Comparison of ENCODE assay signal across 8 mouse cellular contexts in the genomic region with DNA sequence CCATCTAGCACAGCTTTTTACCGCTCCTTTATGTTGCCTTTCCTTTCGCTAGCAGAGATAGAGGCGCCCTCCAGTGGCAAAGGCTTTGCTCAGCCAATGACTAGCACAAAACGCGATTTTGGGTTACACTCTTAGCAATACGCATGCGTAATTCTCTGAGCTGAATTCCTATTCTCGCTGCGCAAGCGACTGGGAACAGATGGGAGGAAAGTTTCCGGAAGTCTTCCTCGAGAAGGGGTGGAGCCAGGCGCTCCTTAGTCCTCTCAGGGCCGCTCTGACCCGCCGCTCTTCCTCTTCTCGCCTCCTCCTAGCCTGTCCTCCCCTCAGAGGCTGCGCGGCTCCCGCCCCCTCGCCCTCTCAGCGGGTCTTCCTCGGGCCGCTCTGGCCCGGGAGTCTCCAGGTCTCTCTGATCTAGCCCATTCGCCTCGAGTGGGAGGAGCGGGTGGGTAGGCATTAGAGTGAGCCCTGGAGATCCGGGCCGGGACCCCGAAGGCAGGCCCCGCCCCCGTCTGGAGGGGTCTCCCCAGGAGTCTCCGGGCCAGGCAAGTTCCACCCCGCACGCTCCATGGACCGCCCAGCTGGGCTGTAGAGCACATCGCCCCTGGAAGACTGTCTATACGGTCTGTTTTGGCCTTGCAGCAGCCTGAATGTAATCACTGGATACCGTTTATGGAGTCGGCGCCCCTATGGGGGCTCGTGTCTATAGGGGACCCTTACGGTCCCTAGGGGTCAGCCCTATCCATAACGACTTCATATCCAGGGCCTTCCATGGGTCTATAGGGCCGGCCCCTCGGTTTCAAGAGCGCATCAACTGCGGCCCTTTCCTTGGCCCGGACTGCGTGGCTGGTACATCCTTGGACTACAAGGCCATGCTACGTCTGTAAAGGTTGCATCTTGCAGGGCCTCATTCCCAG. TPM values are rescaled to one million over a fixed set of nuclear protein-coding genes. Genes with fewer than 3 reads are reported as not detected.
A peak's percentile ranks its signal among the peaks of the same experiment; 100 is the strongest.
DNase-seq lines count a peak whose midpoint lies in the region; ATAC-seq and TF ChIP-seq lines count a peak whose summit lies in the region.

A gene (plus strand): TSS at position 633 of the 914 bp plus-strand sequence.

- WGBS in forebrain, embryonic 13.5 days: 1% methylated on average over 52 of the region's 52 CpGs
- 2% methylated on average over 52 of the region's 52 CpGs for WGBS in large intestine, adult 2 months
- WGBS in liver, postnatal 0 days (ENCODE audit: insufficient replicate concordance): 3% methylated on average over 52 of the region's 52 CpGs
- under 1% methylated on average over 52 of the region's 52 CpGs for WGBS in neural tube, embryonic 14.5 days

- intact Hi-C loops in heart, postnatal 10 days (cut with DNase I): loop anchor here (2.0 to 5.0 kb wide), 4 partner anchors 34 to 239 kb away; no protein-coding TSS in a partner anchor

- no peak for TF ChIP-seq POLR2A in ES-Bruce4 (IDR thresholded peaks at IDR 0.05; ENCODE audit: insufficient read depth, low read length)

- peak within 1 kb of the TSS; percentile 55 for H3K27ac ChIP-seq in ES-Bruce4 (ENCODE audit: insufficient read depth, low read length)
- H3K27ac ChIP-seq in forebrain, embryonic 13.5 days: peak within 1 kb of the TSS; percentile 85
- H3K27ac ChIP-seq in liver, postnatal 0 days (ENCODE audit: low read depth): peak within 1 kb of the TSS; percentile 31; the same call in 1 of the 2 replicates
- peak within 1 kb of the TSS; percentile 61 for H3K27ac ChIP-seq in neural tube, embryonic 14.5 days (ENCODE audit: low read depth, low read length)

- peak within 1 kb of the TSS; percentile 82 for H3K4me3 ChIP-seq in ES-Bruce4 (ENCODE audit: low read depth, low read length)
- peak within 1 kb of the TSS; percentile 67 for H3K4me3 ChIP-seq in forebrain, embryonic 13.5 days
- peak within 1 kb of the TSS; percentile 52 for H3K4me3 ChIP-seq in liver, postnatal 0 days (ENCODE audit: low read depth, low read length)
- peak within 1 kb of the TSS; percentile 59 for H3K4me3 ChIP-seq in neural tube, embryonic 14.5 days (ENCODE audit: low read depth, low read length)

- TF ChIP-seq CTCF in ES-Bruce4 (IDR thresholded peaks at IDR 0.05; ENCODE audit: low read depth, low read length): peak; percentile 78
- TF ChIP-seq CTCF in liver, postnatal 0 days (IDR thresholded peaks at IDR 0.05; ENCODE audit: low read depth): peak; percentile 92

- H3K9ac ChIP-seq in ES-Bruce4 (ENCODE audit: low read depth, poor library complexity, severe bottlenecking): peak within 1 kb of the TSS; percentile 97
- H3K9ac ChIP-seq in forebrain, embryonic 13.5 days: peak within 1 kb of the TSS; percentile 83
- peak within 1 kb of the TSS; percentile 58 for H3K9ac ChIP-seq in liver, postnatal 0 days (replicated peaks)
- peak within 1 kb of the TSS; percentile 80 for H3K9ac ChIP-seq in neural tube, embryonic 14.5 days (replicated peaks; ENCODE audit: low read depth, low read length)

- ATAC-seq in cerebellum, adult (ENCODE audit: insufficient number of reproducible peaks, low FRiP score, low TSS enrichment): peak; percentile 94
- ATAC-seq in forebrain, embryonic 13.5 days: peak; percentile 98
- peak; percentile 89 for ATAC-seq in liver, postnatal 0 days
- ATAC-seq in neural tube, embryonic 14.5 days (ENCODE audit: low read depth): peak; percentile 97

- no peaks in the 10 kb centered on the region for H3K36me3 ChIP-seq in ES-Bruce4 (ENCODE audit: control insufficient read depth, insufficient read depth, low read length, poor library complexity, severe bottlenecking)
- no peaks in the 10 kb centered on the region; the same call in 1 of the 2 replicates for H3K36me3 ChIP-seq in forebrain, embryonic 13.5 days (ENCODE audit: poor library complexity, severe bottlenecking)
- H3K36me3 ChIP-seq in liver, postnatal 0 days (replicated peaks; ENCODE audit: insufficient read depth, low read length): no peaks in the 10 kb centered on the region
- peaks cover 2% of the 10 kb centered on the region; the same call in 1 of the 2 replicates for H3K36me3 ChIP-seq in neural tube, embryonic 14.5 days (ENCODE audit: control insufficient read depth, insufficient read depth, low read length)

- H3K4me2 ChIP-seq in forebrain, embryonic 13.5 days: peak within 1 kb of the TSS; percentile 94
- H3K4me2 ChIP-seq in liver, postnatal 0 days (ENCODE audit: low read depth, low read length): peak within 1 kb of the TSS; percentile 84
- H3K4me2 ChIP-seq in neural tube, embryonic 14.5 days (ENCODE audit: low read depth, low read length): peak within 1 kb of the TSS; percentile 99

- H3K27me3 ChIP-seq in ES-Bruce4 (ENCODE audit: control insufficient read depth, insufficient read depth, low read length, poor library complexity, severe bottlenecking): no peaks in the 10 kb centered on the region
- peaks cover 44% of the 10 kb centered on the region for H3K27me3 ChIP-seq in forebrain, embryonic 13.5 days
- H3K27me3 ChIP-seq in liver, postnatal 0 days (ENCODE audit: insufficient read depth, low read length): peaks cover 48% of the 10 kb centered on the region
- peaks cover 27% of the 10 kb centered on the region for H3K27me3 ChIP-seq in neural tube, embryonic 14.5 days (ENCODE audit: control insufficient read depth, insufficient read depth, low read length)

- DNase-seq in heart, postnatal 10 days: peak; percentile 98
- DNase-seq in large intestine, adult 2 months (ENCODE audit: low read depth, low spot score): peak; percentile 95
- peak; percentile 88 for DNase-seq in liver, postnatal 0 days
- DNase-seq in testis, postnatal 10 days (ENCODE audit: low spot score): peak; percentile 96

- peaks cover 3% of the 10 kb centered on the region for H3K4me1 ChIP-seq in ES-Bruce4 (ENCODE audit: control insufficient read depth, insufficient read depth, low read length)
- peaks cover 44% of the 10 kb centered on the region for H3K4me1 ChIP-seq in forebrain, embryonic 13.5 days
- H3K4me1 ChIP-seq in liver, postnatal 0 days (ENCODE audit: insufficient read depth): peaks cover 19% of the 10 kb centered on the region
- H3K4me1 ChIP-seq in neural tube, embryonic 14.5 days (ENCODE audit: control insufficient read depth, insufficient read depth, low read length): peaks cover 11% of the 10 kb centered on the region

- 0 out of 2 replicates have a peak, but pooled peaks have one; percentile 11 for TF ChIP-seq EP300 in ES-Bruce4 (IDR thresholded peaks at IDR 0.05; ENCODE audit: insufficient read depth, low read depth, low read length)
- TF ChIP-seq EP300 in liver, postnatal 0 days (IDR thresholded peaks at IDR 0.05; ENCODE audit: low read depth): 0 out of 2 replicates have a peak, but pooled peaks have one; percentile 21

- no peaks in the 10 kb centered on the region for H3K9me3 ChIP-seq in ES-Bruce4 (replicated peaks; ENCODE audit: control insufficient read depth, insufficient read depth, low read length, poor library complexity, severe bottlenecking)
- no peaks in the 10 kb centered on the region for H3K9me3 ChIP-seq in forebrain, embryonic 13.5 days (replicated peaks)
- no peaks in the 10 kb centered on the region for H3K9me3 ChIP-seq in liver, postnatal 0 days (ENCODE audit: low read length)
- H3K9me3 ChIP-seq in neural tube, embryonic 14.5 days (ENCODE audit: control insufficient read depth, low read length): no peaks in the 10 kb centered on the region

RNA-seq across cellular contexts. Expression of the gene that starts here (rescaled TPM):
- polyA plus RNA-seq in ES-Bruce4 (2011; ENCODE audit: insufficient read depth, insufficient read length, low read depth, missing spikeins): 22.2 and 25.7 TPM in 2 replicates
- polyA plus RNA-seq in forebrain, embryonic 13.5 days (2015; fragmentation: Nextera tagmentation; extraction: Ambion mirVana): 14.2 and 16.6 TPM in 2 replicates
- total RNA-seq in heart, postnatal 10 days (2021): 10 to 100 TPM; 28.8 to 29.9 TPM
- 11.6 and 14.3 TPM in 2 replicates for polyA plus RNA-seq in large intestine, adult 2 months (2012; rRNA removed)
- 0.58 and 0.81 TPM in 2 replicates for polyA plus RNA-seq in liver, postnatal 0 days (2015; fragmentation: Nextera tagmentation; extraction: Ambion mirVana)
- polyA plus RNA-seq in neural tube, embryonic 14.5 days (2014; fragmentation: Nextera tagmentation; extraction: Ambion mirVana): 22.6 and 22.9 TPM in 2 replicates

Comparison
In these comparisons a context has a peak if more than half of its experiments do, and no peak if none do; other contexts are left out.
1. Peak in every context shown above with its lines: DNase-seq, ATAC-seq, H3K4me3 ChIP-seq and H3K27ac ChIP-seq.
2. Peak in DNase-seq, ATAC-seq, H3K4me3 ChIP-seq, H3K27ac ChIP-seq, H3K9ac ChIP-seq and H3K4me2 ChIP-seq in liver, postnatal 0 days; RNA of the gene not detected or under 1 TPM.
3. H3K27ac ChIP-seq: peak in every context shown above with its lines; median percentile 85 in forebrain, embryonic 13.5 days; 61 in neural tube, embryonic 14.5 days; 55 in ES-Bruce4; 31 in liver, postnatal 0 days.